Mouse (Mus musculus) c-Kit-negative CD71-positive TER-119-positive erythroid progenitor cells, embryonic 14.5 days (primary cell): ENCODE measurements at regions not wholly inside any gene's neighbourhood (a gene's known extent, or its start where the extent isn't known, plus 50 kb on each side); places are given as distances from the start of the nearest gene placed in this dataset.

ENCODE experiments used
- DNase-seq: peaks from one replicate; pipeline ENCODE4 v3.0.0-alpha.2; 2013; ENCODE audit warnings: low read depth, low spot score

DNA sequence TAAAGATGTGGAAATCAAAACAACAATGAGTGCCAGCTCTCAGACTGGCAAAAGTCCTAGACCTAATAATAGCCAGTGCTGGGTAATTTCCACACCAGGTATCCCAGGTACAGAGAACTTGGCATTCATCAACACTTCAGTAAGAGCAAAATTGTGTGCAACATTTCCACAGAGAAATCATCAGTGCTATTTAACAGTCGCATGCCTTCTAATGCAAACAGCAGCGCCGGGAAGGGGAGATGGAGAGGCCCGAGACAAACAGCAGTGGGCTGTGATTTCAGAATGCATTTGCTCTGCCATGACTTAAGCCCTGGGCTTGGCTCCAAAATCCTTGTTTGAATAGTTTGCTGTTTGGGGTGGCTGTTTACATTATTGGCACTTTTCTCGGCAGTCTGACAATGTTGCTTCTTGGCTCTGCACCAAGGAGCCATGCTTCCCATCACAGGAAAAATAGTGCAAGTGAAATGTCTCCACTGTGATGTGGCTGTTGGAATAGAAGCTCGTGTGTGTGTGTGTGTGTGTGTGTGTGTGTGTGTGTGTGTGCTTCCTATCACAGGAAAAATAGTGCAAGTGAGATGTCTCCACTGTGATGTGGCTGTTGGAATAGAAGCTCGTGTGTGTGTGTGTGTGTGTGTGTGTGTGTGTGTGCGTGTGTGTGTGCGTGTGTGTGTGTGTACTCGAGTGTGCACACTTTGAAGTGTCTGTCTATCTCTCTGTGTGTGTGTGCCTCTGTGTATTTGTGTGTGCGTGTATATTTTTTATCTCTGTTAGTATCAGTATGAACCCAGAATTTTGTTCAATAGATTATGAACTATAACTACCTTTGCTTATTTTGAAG is 190.1 kb upstream of the Cdyl start:
- DNase-seq = no peak

DNA sequence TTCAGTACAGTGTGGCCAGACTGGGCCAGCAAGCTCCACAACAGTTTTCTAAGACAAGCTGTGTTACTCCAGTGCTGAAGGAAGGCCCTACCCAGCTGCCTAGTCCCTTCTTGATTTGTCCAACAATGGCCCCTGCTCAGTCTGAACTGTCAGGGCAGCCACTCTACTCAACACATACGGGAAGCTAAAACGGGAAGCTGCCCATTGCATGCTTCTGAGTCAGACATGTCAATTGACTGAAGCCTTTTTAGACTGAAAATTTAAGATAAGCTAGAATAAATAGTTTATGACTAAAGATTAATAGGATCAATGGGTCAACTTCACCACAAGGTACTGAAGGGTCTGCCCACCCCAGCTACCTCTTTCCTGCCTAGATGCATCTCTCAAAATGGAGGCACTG is 181.4 kb upstream of the Cdyl start:
- DNase-seq = no peak

DNA sequence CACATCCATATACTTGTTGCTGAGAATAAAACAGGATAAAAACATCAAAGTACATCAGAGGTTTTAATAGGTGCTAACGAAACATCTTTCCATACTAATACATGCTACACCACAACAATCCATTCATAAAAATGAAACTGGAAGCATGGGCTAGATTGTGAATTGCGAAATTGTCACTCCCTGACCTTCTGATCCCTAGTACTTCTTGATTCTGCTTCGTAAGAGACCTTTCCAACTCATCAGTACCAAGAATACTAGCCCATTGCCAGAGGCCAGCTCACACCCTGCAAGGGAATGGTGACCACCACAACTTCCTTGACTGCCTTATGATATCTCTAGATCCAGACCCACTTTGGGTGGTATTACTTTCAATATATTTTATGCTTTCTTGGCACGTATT is 177.3 kb upstream of the Cdyl start:
- no peak for DNase-seq

DNA sequence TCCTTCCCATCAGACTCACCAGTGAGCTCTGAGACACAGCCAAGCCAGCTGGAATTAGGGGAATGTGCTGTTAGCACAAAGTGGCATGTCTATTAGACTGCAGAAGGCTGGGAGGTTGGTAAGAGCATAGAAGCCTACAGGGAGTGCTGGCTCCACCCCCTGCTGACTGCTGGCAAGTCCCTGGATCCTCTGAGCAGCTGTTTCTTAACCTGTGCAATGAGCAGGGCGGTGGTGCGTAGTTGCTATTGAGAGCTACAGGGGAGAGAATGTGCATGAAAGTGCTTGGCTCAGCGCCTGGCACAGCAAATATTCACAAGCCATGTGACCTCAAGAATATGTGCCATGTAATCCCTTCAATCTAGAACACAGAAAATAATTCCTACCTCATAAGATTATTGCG is 173.5 kb upstream of the Cdyl start:
- no peak for DNase-seq

DNA sequence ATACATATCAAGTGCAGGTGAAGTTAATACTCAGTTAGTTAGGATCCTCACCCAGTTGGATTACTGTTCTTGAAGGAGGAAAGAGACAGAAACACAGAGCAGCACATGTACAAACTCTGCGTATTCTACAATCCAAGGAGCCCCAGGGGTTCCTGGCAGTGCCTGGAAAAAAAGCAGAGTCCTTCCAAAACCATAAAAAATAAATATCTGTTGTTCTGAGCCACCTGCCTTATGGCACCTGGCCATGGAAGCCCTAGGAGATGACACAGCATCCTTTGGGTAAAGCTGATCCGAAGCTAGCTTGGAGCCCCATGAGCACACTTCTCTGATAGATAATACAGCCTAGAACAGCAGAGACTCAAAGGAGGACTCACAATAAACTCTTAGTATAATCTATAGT is 159.9 kb upstream of the Cdyl start:
- no peak for DNase-seq

DNA sequence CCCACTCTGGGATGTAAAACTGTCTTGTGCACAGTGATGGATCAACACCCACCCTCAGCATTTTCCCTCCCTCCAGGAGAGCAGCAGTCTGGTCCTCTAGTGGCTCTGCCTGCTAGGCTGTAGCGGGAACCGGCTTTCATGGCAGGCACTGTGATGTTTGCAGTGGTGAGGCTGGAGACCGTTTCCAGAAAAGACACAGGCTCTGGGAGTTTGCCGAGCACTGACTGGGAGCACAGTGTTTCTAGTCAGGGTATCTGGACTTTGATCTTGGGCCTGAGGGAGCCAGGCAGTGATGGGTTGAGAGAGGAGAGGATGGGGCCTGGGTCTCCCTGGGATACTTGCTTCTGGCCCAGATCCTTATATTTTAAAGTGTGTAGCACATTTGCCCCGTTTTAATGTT is 158.7 kb upstream of the Cdyl start:
- DNase-seq = no peak

DNA sequence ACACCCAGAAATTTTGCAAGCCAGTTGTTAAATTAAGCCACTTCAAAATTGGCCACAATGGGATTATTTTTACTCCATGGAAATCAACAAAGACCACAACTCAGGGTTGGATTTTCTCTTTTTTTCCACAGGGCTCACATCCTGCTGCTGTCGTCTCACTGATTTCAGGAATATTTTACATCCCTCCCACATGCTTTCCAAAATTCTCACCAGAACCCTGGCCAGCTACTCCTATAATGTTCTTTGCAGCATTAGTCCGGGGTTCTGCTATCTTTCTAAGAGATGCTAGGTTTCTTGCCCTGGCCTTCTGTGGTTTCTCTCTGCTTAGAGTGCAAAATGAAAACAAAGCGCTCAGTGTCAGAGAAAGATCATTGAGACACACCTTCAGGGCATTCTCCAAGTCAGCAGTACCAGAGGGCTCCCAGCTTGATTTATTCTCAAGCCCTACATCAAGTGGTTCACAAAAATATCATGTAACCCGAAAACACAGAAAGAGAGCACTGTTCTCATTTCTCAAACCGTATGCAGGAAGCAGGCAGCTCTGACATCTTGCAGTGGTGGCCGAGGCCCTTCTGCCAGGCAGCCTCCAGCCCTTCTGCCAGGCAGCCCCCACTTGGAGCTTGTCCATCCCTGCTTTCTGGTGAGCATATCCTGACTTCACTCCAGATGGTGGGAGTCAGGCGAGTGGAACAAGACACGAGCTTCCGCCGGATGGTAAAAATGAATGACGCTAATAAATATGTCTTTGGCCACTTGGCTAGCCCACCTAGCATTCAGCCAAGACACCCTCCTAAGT is 158.1 kb upstream of the Cdyl start:
- DNase-seq = no peak

DNA sequence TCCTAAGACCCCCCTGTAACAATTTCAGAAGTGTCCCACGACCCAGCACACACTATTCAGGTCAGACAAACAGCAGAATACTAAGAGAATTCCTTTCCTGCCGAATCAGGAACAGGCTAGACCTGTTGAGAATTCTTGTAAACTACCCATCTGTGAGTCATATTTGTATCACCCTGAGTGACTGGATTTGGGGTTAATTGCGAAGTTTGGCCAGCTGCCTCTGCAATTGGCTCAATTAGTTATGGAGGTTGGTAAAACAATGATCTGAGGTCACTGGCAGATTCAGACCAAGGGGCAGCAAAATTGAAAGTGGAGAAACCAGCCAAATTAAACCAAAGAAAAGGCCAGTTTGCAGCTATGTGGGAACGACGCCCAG is 157.5 kb upstream of the Cdyl start:
- no peak for DNase-seq

DNA sequence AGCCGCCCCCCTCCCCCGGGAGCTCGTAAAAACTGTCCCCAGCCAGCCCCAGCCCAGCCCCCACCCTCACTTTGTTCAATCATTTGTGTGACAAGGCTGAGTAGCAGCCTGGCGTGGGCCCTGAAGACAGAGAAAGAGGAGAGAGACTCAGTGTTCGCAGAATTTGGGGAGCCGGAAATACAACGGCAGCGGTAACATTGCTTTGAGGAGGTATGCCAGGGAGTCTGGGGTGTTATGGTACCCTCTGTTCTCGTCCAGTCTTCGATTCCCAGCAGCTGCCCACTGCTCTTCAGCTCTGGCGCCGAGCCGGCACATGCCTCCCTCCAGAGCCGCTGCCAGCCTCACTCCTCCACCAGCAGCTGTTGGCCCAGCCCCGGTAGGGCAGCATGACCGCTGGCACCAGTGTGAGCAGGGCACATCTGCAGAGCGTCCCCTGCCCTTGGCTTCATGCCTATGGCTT is 156.2 kb upstream of the Cdyl start:
- DNase-seq = no peak

DNA sequence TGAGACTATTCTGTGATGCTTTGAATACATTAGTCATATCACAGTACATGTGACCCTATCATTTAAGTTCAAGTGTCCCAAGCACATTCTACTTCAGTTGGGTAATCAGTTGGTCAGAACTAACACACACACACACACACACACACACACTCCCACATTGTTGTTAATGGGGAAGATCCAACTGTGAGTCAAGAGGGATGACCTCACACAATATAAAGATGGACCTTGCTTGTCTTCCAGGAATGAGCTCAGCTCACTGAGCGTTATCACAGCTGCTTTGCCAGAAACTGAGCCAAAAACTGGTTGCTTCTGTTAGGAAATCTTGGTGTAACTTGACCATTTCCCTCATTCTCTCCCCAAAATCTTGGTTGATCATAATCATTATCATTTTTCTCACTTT is 152.4 kb upstream of the Cdyl start:
- DNase-seq = no peak

DNA sequence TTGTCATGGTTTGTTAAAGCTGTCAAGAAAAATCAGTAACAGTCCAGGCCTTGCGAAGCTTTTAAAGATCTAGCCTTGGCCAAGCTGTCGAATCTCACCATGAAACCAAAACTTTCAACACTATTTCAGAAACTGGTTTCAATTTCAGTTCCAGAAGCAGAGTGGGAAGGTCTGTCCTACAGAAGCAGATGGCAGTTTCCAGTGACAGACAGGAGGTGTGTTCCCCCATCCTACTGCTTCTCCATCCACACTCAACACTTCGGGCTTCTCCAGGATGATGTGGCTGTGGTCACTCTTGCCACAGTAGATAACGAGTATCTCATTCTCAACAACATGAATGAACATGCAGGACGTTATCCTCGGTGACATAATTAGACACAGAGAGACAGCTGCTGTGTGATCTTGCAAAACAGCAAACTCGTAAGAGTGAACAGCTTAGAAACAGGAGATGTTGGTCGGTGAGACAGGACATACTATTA is 147.6 kb upstream of the Cdyl start:
- DNase-seq = no peak

DNA sequence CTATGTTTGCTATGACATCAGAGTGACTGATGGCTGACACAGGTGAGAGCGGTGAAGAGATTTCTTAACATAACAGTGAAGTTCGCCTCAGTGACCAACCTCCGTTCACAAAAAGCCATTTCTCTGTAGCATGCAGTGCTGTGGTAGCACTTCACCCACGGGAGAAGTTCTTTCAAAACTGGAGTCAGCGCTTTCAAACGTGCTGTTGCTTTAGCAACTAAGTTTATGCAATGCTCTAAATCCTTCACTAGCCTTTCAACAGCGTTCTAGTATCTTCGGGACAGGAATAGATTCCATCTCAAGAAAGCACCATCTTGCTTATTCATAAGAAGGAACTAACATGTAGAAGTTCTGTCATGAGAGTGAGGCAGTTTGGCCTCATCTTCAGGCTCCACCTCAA is 146.5 kb upstream of the Cdyl start:
- no peak for DNase-seq

DNA sequence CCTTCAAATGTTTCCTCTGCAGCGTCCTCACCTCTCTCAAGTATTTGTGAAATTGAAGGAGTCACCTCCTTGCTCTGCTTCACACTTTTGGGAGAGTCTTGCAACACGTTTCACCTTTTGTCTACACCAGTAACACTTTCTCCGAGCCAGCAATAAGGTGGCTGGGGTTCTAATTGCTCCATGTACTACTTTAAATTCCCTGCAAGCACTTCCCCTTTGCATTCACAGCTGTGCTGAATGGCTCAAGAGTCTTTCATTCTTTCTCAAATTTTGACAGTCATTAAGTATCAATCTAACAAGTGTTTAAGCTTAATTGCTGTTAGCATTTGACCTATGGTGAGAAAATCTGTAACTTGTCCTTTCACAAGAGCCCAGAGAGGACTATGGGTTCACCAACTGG is 144.3 kb upstream of the Cdyl start:
- DNase-seq = no peak

DNA sequence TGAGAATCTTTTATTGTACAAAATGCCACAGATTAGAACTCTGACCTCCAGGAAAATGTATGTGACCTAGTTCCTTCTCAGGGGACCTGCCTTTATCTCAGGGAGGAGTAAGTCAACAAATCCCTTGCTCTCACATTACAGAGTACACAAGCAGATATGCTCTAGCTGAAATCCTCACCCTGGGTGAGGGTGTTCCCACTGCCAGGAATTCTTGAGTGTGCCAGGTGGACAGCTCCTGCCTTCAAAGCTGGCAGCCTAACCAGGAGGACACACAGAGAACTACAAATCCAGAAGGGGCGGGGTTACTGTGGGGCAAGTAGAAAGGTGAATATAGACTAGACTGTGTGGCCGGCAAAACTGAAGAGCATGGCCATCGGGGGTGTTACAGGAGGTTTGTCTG is 141.9 kb upstream of the Cdyl start:
- DNase-seq = no peak

DNA sequence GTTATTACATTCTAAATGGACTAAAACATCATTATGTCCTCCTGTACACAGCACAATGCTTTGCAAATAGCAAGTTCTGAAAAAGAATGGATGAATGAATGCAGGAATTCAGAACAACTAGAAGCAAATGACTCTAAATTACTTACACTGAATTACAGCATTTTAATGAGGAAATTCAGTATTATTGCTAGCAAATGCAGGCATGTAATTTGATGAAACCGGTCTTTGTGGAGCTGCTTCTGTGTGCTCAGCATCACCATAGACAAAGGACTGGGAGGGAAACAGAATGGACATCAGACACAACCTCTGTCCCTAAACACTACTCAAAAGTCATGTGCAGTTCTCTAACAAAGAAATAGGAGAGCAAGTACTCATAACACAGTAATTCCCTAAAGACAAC is 137.4 kb upstream of the Cdyl start:
- DNase-seq = no peak

DNA sequence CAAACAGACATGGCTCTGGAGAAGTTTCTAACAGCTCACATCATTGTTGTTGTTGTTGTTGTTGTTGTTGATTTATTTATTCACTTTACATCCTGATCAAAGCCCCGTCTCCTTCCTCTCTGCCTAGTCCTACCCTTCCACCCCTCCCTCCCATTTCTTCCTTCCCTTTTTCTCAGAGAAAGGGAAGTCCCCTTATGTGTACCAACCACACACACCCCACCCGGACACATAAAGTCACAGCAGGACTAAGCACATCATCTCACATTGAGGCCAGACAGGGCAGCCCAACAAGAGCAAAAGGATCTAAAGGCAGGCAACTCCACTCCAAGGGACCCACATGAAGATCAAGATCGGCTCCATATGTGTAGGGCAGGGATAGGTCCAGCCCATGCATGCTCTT is 130.1 kb upstream of the Cdyl start:
- no peak for DNase-seq

DNA sequence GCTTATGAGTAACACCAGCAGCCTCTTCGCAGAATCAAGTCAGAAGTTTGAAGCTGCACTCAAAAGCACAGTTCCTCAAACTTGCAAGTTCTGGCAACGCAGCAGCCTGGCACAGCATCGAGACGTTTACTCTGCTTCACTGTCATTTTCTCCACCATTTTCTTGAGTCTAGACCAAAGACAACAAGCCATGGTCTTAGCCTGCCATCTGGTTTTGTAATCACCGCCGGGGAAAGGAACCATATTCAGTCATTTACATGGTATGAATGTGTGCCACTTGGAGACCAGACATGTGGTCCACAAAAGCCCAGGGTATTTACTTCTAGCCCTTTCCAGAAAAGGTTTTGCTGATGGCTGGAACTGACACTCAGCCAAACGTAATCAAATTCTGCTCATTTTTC is 122.5 kb upstream of the Cdyl start:
- DNase-seq = no peak

DNA sequence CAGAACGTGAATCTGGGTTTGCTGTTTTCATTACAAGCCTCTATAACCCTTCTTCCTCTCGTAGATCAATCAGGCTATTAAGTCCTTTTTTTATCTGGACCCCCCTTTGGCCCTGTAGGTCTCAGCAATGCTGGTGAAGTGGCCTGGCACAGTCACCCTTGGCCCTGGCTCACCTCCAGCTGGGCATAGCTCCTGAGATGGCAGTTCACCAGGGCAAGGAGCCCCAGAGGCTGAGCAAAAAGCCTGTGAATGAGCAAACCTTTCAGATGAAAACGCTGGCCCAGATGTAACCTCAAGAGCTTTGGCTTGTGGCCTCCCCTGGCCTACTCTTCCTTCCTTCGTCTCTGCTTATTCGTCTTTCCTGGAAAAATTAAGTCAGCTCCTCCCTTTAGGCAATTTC is 121.7 kb upstream of the Cdyl start:
- DNase-seq = no peak

DNA sequence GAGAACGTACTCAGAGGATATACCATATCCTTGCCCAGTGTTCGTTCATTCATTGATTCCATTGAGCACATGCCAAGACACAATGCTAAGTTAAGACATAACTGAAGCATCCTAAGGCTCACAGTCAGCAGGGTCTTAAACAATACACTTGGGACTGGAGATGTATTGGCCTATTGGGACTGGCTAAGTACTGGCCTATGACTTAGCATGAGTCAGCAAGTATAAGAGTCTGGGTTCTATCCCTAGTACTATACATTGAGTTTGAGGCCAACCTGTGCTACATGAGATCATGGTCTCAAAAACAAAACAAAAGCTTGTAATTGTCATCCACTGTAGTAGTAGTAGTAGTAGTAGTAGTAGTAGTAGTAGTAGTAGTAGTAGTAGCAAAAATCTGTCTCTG is 119.2 kb upstream of the Cdyl start:
- DNase-seq = peak; percentile 47

DNA sequence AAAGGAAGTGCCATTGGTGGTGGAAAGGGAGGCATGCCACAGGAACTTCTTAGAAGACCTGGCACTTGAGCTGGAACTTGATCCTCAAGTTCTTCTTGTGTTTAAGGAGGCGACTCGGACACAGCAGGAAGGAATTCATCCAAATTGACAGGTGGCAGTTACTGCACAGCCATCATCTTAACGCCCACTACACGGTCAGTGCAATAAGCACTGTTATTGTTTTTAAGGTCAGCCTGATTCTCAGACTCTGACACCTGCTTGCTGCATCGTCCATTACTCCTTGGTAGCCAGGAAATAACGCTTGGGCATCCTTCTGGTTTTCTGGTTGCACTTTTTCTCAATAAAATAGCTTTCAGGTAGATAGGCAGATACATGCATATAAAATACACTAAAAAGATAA is 118.6 kb upstream of the Cdyl start:
- no peak for DNase-seq

DNA sequence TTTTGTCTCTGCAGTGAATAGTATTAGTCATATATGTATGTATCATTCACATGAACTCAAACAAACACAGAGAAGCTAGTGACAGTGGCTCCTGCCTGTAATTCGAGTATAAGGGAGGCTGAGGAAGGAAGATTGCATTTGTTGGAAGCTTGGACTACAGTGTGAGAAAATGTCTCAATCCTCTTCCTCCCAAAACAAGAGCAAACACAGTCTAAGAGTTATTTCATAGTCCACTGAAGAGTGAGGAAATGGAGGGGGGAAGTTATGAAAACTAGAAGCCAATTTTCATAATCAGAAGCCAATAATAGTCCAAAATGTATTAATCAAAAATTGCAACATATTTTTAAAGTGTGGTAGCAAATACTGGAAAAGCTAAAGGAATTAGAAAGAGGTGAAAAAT is 95.6 kb upstream of the Cdyl start:
- DNase-seq = no peak

DNA sequence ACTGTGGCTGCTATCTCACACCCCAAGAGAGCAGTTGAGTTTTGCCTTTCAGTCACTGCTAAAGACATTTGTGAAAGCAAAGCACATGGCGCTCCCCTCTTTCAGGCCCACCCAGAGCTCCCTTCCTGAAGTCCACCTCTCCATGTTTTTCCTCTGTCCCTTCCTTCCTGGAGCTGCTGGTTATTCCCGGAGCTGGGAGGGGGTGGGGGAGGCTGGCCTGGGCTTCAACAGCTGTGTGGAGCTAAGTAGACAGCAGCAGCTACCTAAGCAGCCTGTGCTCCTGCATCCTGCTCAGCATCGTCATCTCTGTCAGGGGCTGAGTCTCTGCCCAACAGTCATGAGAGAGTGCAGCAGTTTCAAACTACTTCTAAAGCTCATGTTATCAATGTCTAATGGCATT is 78.0 kb upstream of the Cdyl start:
- no peak for DNase-seq

DNA sequence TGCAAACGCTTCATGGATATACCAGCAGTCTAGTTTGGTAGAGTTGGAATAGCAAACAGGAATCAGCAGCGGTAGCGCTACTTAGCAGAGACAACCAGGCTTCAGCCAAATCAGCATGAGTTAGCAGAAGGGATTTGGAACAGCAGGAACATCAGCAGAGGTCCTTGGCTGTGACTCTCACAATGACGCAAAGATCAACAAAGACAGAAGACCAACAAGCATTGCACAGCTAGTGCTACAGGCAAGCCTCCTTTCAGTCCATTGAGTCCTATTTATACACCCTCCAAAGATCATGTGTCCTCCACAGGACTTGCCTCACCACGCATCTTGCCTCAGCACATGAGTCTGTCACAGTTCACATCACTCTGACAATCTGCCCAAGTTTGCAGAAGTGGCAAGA is 61.6 kb upstream of the Cdyl start:
- DNase-seq = no peak
